8 mouse cellular contexts compared by ENCODE assay signal in genomic region chr3:153835455-153836086, GRCm38 (mm10). TPM values are rescaled to one million over a fixed set of nuclear protein-coding genes. Genes with fewer than 3 reads are reported as not detected.
DNase-seq lines count a peak whose midpoint lies in the region; ATAC-seq and TF ChIP-seq lines count a peak whose summit lies in the region.

No protein-coding gene starts in this region.

- H3K27me3 ChIP-seq in kidney, embryonic 16.5 days (ENCODE audit: insufficient read depth, low read length), result no peaks in the 10 kb centered on the region
- H3K27me3 ChIP-seq in liver, adult 2 months (ENCODE audit: control insufficient read depth, insufficient read depth, low read length), result no peaks in the 10 kb centered on the region
- H3K27me3 ChIP-seq in neural tube, embryonic 14.5 days (ENCODE audit: control insufficient read depth, insufficient read depth, low read length), result no peaks in the 10 kb centered on the region
- H3K27me3 ChIP-seq in testis, adult 2 months (ENCODE audit: control insufficient read depth, insufficient read depth, low read length), result no peaks in the 10 kb centered on the region

- no peak overlapping the region for H3K27ac ChIP-seq in kidney, embryonic 16.5 days (ENCODE audit: low read length)
- H3K27ac ChIP-seq in liver, adult 2 months (replicated peaks; ENCODE audit: insufficient read depth, low read depth, low read length), result no peak overlapping the region
- no peak overlapping the region for H3K27ac ChIP-seq in neural tube, embryonic 14.5 days (ENCODE audit: low read depth, low read length)
- no peak overlapping the region for H3K27ac ChIP-seq in testis, adult 2 months (ENCODE audit: control insufficient read depth, insufficient read depth, low read depth, low read length)

- no peak overlapping the region for H3K4me2 ChIP-seq in kidney, embryonic 16.5 days (replicated peaks; ENCODE audit: low read depth, low read length)
- H3K4me2 ChIP-seq in neural tube, embryonic 14.5 days (ENCODE audit: low read depth, low read length), result no peak overlapping the region

- WGBS in kidney, embryonic 16.5 days, result 58% methylated on average over 7 of the region's 7 CpGs
- 66% methylated on average over 7 of the region's 7 CpGs for WGBS in liver, adult 2 months
- 68% methylated on average over 7 of the region's 7 CpGs for WGBS in neural tube, embryonic 14.5 days

- H3K4me1 ChIP-seq in kidney, embryonic 16.5 days (ENCODE audit: insufficient read depth, low read length), result no peaks in the 10 kb centered on the region
- H3K4me1 ChIP-seq in liver, adult 2 months (ENCODE audit: control insufficient read depth, insufficient read depth, low read length), result peaks cover under 1% of the 10 kb centered on the region
- no peaks in the 10 kb centered on the region for H3K4me1 ChIP-seq in neural tube, embryonic 14.5 days (ENCODE audit: control insufficient read depth, insufficient read depth, low read length)
- H3K4me1 ChIP-seq in testis, adult 2 months (ENCODE audit: control insufficient read depth, insufficient read depth, low read length), result no peaks in the 10 kb centered on the region

- H3K36me3 ChIP-seq in kidney, embryonic 16.5 days (ENCODE audit: insufficient read depth, low read length), result no peaks in the 10 kb centered on the region
- no peaks in the 10 kb centered on the region for H3K36me3 ChIP-seq in liver, adult 2 months (ENCODE audit: control insufficient read depth, insufficient read depth, low read length)
- no peaks in the 10 kb centered on the region for H3K36me3 ChIP-seq in neural tube, embryonic 14.5 days (ENCODE audit: control insufficient read depth, insufficient read depth, low read length)
- H3K36me3 ChIP-seq in testis, adult 2 months (ENCODE audit: control insufficient read depth, insufficient read depth, low read length), result no peaks in the 10 kb centered on the region

- H3K9me3 ChIP-seq in kidney, embryonic 16.5 days (ENCODE audit: low read length), result no peaks in the 10 kb centered on the region
- no peaks in the 10 kb centered on the region for H3K9me3 ChIP-seq in neural tube, embryonic 14.5 days (ENCODE audit: control insufficient read depth, low read length)

- no peak overlapping the region for H3K9ac ChIP-seq in kidney, embryonic 16.5 days (replicated peaks; ENCODE audit: low read length)
- H3K9ac ChIP-seq in liver, adult 2 months (ENCODE audit: low read depth, low read length), result no peak overlapping the region
- H3K9ac ChIP-seq in neural tube, embryonic 14.5 days (replicated peaks; ENCODE audit: low read depth, low read length), result no peak overlapping the region

- H3K4me3 ChIP-seq in kidney, embryonic 16.5 days (ENCODE audit: low read length), result no peak overlapping the region
- H3K4me3 ChIP-seq in liver, adult 2 months (ENCODE audit: insufficient read depth, low read depth, low read length), result no peak overlapping the region
- H3K4me3 ChIP-seq in neural tube, embryonic 14.5 days (ENCODE audit: low read depth, low read length), result no peak overlapping the region
- no peak overlapping the region for H3K4me3 ChIP-seq in testis, adult 2 months (ENCODE audit: control insufficient read depth, low read depth, low read length)

- ATAC-seq in kidney, embryonic 16.5 days (ENCODE audit: low FRiP score, low TSS enrichment), result peak; percentile 65
- peak; percentile 31; the same call in 1 of the 2 replicates for ATAC-seq in neural tube, embryonic 14.5 days (ENCODE audit: low read depth)

- H3K79me2 ChIP-seq in liver, adult 2 months (ENCODE audit: control insufficient read depth, insufficient read depth, low read length), result no peaks in the 10 kb centered on the region

- TF ChIP-seq POLR2A in liver, adult 2 months (IDR thresholded peaks at IDR 0.05; ENCODE audit: extremely low read depth, insufficient read depth, low read length), result no peak
- no peak for TF ChIP-seq POLR2A in testis, adult 2 months (IDR thresholded peaks at IDR 0.05; ENCODE audit: control insufficient read depth, low read depth, low read length)

- peak; percentile 92 for TF ChIP-seq CTCF in liver, adult 2 months (IDR thresholded peaks at IDR 0.05; ENCODE audit: low read depth, low read length)
- TF ChIP-seq CTCF in testis, adult 2 months (IDR thresholded peaks at IDR 0.05; ENCODE audit: control insufficient read depth, insufficient read depth, insufficient replicate concordance, low read depth, low read length), result peak; percentile 89

- peak; percentile 73 for DNase-seq in A20 (ENCODE audit: low read depth, low spot score)
- peak; percentile 60 to 74 for DNase-seq in adrenal gland, adult 18-20 months (ENCODE audit: low spot score in 2 of 2)
- peak; percentile 40 for DNase-seq in embryo, embryonic 11.5 days (ENCODE audit: low read depth, low spot score)
- peak; percentile 41 for DNase-seq in heart, adult 8-10 months (ENCODE audit: low spot score)
- peak; percentile 64 for DNase-seq in liver, adult 2 months (ENCODE audit: extremely low read depth, low read depth, low spot score)

RNA-seq across cellular contexts. Expression of gene Asb17, which starts 8.4 kb away (rescaled TPM):
- total RNA-seq in adrenal gland, adult 18-20 months (2021), result not detected
- not detected for total RNA-seq in heart, adult 8-10 months (2022)
- polyA plus RNA-seq in kidney, embryonic 16.5 days (2015; fragmentation: Nextera tagmentation; extraction: Ambion mirVana), result 0.06 TPM in 1 of 2 replicates, not detected in the other
- not detected in 2 replicates for total RNA-seq in liver, adult 2 months (2014; rRNA removed)
- polyA plus RNA-seq in liver, adult 2 months (2012; rRNA removed), result not detected in 2 replicates
- 0.33 TPM in 1 of 2 replicates, not detected in the other for polyA plus RNA-seq in neural tube, embryonic 14.5 days (2014; fragmentation: Nextera tagmentation; extraction: Ambion mirVana)
- polyA plus RNA-seq in testis, adult 2 months (2012; rRNA removed), result 124 and 160 TPM in 2 replicates

Comparison
In these comparisons a context has a peak if more than half of its experiments do, and no peak if none do; other contexts are left out.
1. RNA of gene Asb17, which starts 8.4 kb away (polyA plus RNA-seq): 124 to 160 TPM in testis, adult 2 months; 0.33 TPM in neural tube, embryonic 14.5 days, 0.06 TPM in kidney, embryonic 16.5 days and not detected in liver, adult 2 months; every median in the first group is over 10 times any median in the second.
2. Peak in every context shown above with its lines, with median percentiles within 50 percentile points of each other: DNase-seq.